Mouse (Mus musculus): Measurements from ENCODE around the gene Rbms3. TPM values are rescaled to one million over a fixed set of nuclear protein-coding genes. Genes with fewer than 3 reads are reported as not detected.

The Rbms3 gene
- polyA plus RNA-seq (2015; fragmentation: Nextera tagmentation; extraction: Ambion mirVana): 98.2 and 104 TPM in 2 replicates

GRCm38 (mm10) chr9:117629771-117630170 is at the start of gene Rbms3:
Gene Rbms3 (minus strand): TSS chr9:117629913.
- Histone ChIP-seq H3K9me3 (no peaks in the 10 kb centered on the region), H3K27me3 (no peaks in the 10 kb centered on the region), H3K4me1 (no peaks in the 10 kb centered on the region), H3K4me3 (no peak within 1 kb of the TSS), H3K4me2 (no peak within 1 kb of the TSS), H3K27ac (no peak within 1 kb of the TSS), H3K36me3 (no peaks in the 10 kb centered on the region), H3K9ac (no peak within 1 kb of the TSS)
- 80% methylated on average over 9 of the region's 9 CpGs for WGBS
- no peak for ATAC-seq (ENCODE audit: insufficient number of reproducible peaks, insufficient read depth, low FRiP score, low TSS enrichment, low read depth)

GRCm38 (mm10) chr9:117673311-117673710 is 43.6 kb upstream of the Rbms3 start:
- no peak overlapping the region for H3K27ac ChIP-seq
- 78% methylated on average over 5 of the region's 5 CpGs for WGBS
- no peak overlapping the region for H3K9ac ChIP-seq
- peaks cover 4% of the 10 kb centered on the region; the same call in 1 of the 2 replicates for H3K4me1 ChIP-seq
- H3K27me3 ChIP-seq: no peaks in the 10 kb centered on the region
- H3K9me3 ChIP-seq: 0 out of 2 replicates have a peak, but pooled peaks cover 4% of the 10 kb centered on the region
- ATAC-seq (ENCODE audit: insufficient number of reproducible peaks, insufficient read depth, low FRiP score, low TSS enrichment, low read depth): no peak
- H3K4me3 ChIP-seq: no peak overlapping the region
- H3K4me2 ChIP-seq: no peak overlapping the region
- no peaks in the 10 kb centered on the region for H3K36me3 ChIP-seq

GRCm38 (mm10) chr9:117654626-117655025 is 24.9 kb upstream of the Rbms3 start:
- no peaks in the 10 kb centered on the region for H3K4me1 ChIP-seq
- H3K4me2 ChIP-seq: no peak overlapping the region
- 57% methylated on average over 2 of the region's 2 CpGs for WGBS
- no peaks in the 10 kb centered on the region for H3K27me3 ChIP-seq
- no peak overlapping the region for H3K4me3 ChIP-seq
- no peak overlapping the region for H3K9ac ChIP-seq
- no peaks in the 10 kb centered on the region for H3K36me3 ChIP-seq
- no peak for ATAC-seq (ENCODE audit: insufficient number of reproducible peaks, insufficient read depth, low FRiP score, low TSS enrichment, low read depth)
- H3K9me3 ChIP-seq: no peaks in the 10 kb centered on the region
- H3K27ac ChIP-seq: no peak overlapping the region

GRCm38 (mm10) chr9:117653641-117654040 is 23.9 kb upstream of the Rbms3 start:
- no peaks in the 10 kb centered on the region for H3K36me3 ChIP-seq
- H3K4me2 ChIP-seq: no peak overlapping the region
- no peak overlapping the region for H3K9ac ChIP-seq
- no peak overlapping the region for H3K4me3 ChIP-seq
- WGBS: 54% methylated on average over 5 of the region's 5 CpGs
- H3K9me3 ChIP-seq: no peaks in the 10 kb centered on the region
- no peaks in the 10 kb centered on the region for H3K27me3 ChIP-seq
- ATAC-seq (ENCODE audit: insufficient number of reproducible peaks, insufficient read depth, low FRiP score, low TSS enrichment, low read depth): no peak
- no peak overlapping the region for H3K27ac ChIP-seq
- no peaks in the 10 kb centered on the region for H3K4me1 ChIP-seq

- no peaks in the 10 kb centered on the region for H3K27me3 ChIP-seq
- H3K36me3 ChIP-seq: no peaks in the 10 kb centered on the region
- no peak overlapping the region for H3K4me2 ChIP-seq
- no peak for ATAC-seq (ENCODE audit: insufficient number of reproducible peaks, insufficient read depth, low FRiP score, low TSS enrichment, low read depth)
- no peak overlapping the region for H3K9ac ChIP-seq
- H3K9me3 ChIP-seq: no peaks in the 10 kb centered on the region
- no peak overlapping the region for H3K4me3 ChIP-seq
- WGBS: 71% methylated on average over 2 of the region's 2 CpGs
- H3K4me1 ChIP-seq: 0 out of 2 replicates have a peak, but pooled peaks cover 2% of the 10 kb centered on the region
- no peak overlapping the region for H3K27ac ChIP-seq
Observed at GRCm38 (mm10) chr9:117646131-117646530, 16.4 kb upstream of the Rbms3 start.

GRCm38 (mm10) chr9:117641090-117641782 is 11.5 kb upstream of the Rbms3 start:
- no peaks in the 10 kb centered on the region for H3K36me3 ChIP-seq
- H3K4me3 ChIP-seq: no peak overlapping the region
- ATAC-seq (ENCODE audit: insufficient number of reproducible peaks, insufficient read depth, low FRiP score, low TSS enrichment, low read depth): no peak
- H3K9ac ChIP-seq: no peak overlapping the region
- H3K9me3 ChIP-seq: no peaks in the 10 kb centered on the region
- H3K4me1 ChIP-seq: 0 out of 2 replicates have a peak, but pooled peaks cover 2% of the 10 kb centered on the region
- no peak overlapping the region for H3K4me2 ChIP-seq
- 84% methylated on average over 4 of the region's 4 CpGs for WGBS
- H3K27ac ChIP-seq: no peak overlapping the region
- no peaks in the 10 kb centered on the region for H3K27me3 ChIP-seq

- no peak overlapping the region for H3K9ac ChIP-seq
- no peaks in the 10 kb centered on the region for H3K4me1 ChIP-seq
- no peak overlapping the region for H3K4me3 ChIP-seq
- no peaks in the 10 kb centered on the region for H3K36me3 ChIP-seq
- H3K27ac ChIP-seq: no peak overlapping the region
- H3K4me2 ChIP-seq: no peak overlapping the region
- ATAC-seq (ENCODE audit: insufficient number of reproducible peaks, insufficient read depth, low FRiP score, low TSS enrichment, low read depth): no peak
- H3K9me3 ChIP-seq: no peaks in the 10 kb centered on the region
- no peaks in the 10 kb centered on the region for H3K27me3 ChIP-seq
- WGBS: 76% methylated on average over 5 of the region's 5 CpGs
Observed at GRCm38 (mm10) chr9:117638623-117639185, 9.0 kb upstream of the Rbms3 start.

- no peaks in the 10 kb centered on the region for H3K4me1 ChIP-seq
Observed at GRCm38 (mm10) chr9:117636492-117636891, 6.8 kb upstream of the Rbms3 start.

GRCm38 (mm10) chr9:117627173-117627572 is 2.5 kb downstream of the Rbms3 start:
- H3K4me2 ChIP-seq: no peak overlapping the region
- H3K4me3 ChIP-seq: no peak overlapping the region
- H3K36me3 ChIP-seq: no peaks in the 10 kb centered on the region
- no peak overlapping the region for H3K9ac ChIP-seq
- H3K27ac ChIP-seq: no peak overlapping the region
- H3K9me3 ChIP-seq: no peaks in the 10 kb centered on the region
- no peaks in the 10 kb centered on the region for H3K27me3 ChIP-seq
- no peaks in the 10 kb centered on the region for H3K4me1 ChIP-seq
- ATAC-seq (ENCODE audit: insufficient number of reproducible peaks, insufficient read depth, low FRiP score, low TSS enrichment, low read depth): no peak

More at GRCm38 (mm10) chr9:117636492-117636891, 6.8 kb upstream of the Rbms3 start:
- Histone ChIP-seq H3K9me3 (no peaks in the 10 kb centered on the region), H3K4me3 (no peak overlapping the region), H3K4me2 (no peak overlapping the region), H3K27ac (no peak overlapping the region), H3K27me3 (no peaks in the 10 kb centered on the region), H3K9ac (no peak overlapping the region), H3K36me3 (no peaks in the 10 kb centered on the region)
- 75% methylated on average over 8 of the region's 8 CpGs for WGBS
- ATAC-seq (ENCODE audit: insufficient number of reproducible peaks, insufficient read depth, low FRiP score, low TSS enrichment, low read depth): no peak

- H3K4me3 ChIP-seq: no peak overlapping the region
- H3K9me3 ChIP-seq: no peaks in the 10 kb centered on the region
- H3K27ac ChIP-seq: no peak overlapping the region
- no peaks in the 10 kb centered on the region for H3K27me3 ChIP-seq
- ATAC-seq (ENCODE audit: insufficient number of reproducible peaks, insufficient read depth, low FRiP score, low TSS enrichment, low read depth): no peak
- no peaks in the 10 kb centered on the region for H3K36me3 ChIP-seq
- 76% methylated on average over 5 of the region's 5 CpGs for WGBS
- H3K4me2 ChIP-seq: no peak overlapping the region
- no peak overlapping the region for H3K9ac ChIP-seq
- H3K4me1 ChIP-seq: no peaks in the 10 kb centered on the region
Observed at GRCm38 (mm10) chr9:117600781-117601180, 28.9 kb downstream of the Rbms3 start.

GRCm38 (mm10) chr9:117599341-117599740 is 30.4 kb downstream of the Rbms3 start:
- H3K9ac ChIP-seq: no peak overlapping the region
- H3K4me2 ChIP-seq: no peak overlapping the region
- H3K4me3 ChIP-seq: no peak overlapping the region
- H3K36me3 ChIP-seq: no peaks in the 10 kb centered on the region
- 88% methylated on average over 9 of the region's 9 CpGs for WGBS
- H3K27me3 ChIP-seq: no peaks in the 10 kb centered on the region
- ATAC-seq (ENCODE audit: insufficient number of reproducible peaks, insufficient read depth, low FRiP score, low TSS enrichment, low read depth): no peak
- no peaks in the 10 kb centered on the region for H3K9me3 ChIP-seq
- no peaks in the 10 kb centered on the region for H3K4me1 ChIP-seq
- H3K27ac ChIP-seq: no peak overlapping the region

GRCm38 (mm10) chr9:117596162-117596561 is 33.6 kb downstream of the Rbms3 start:
- no peak overlapping the region for H3K4me2 ChIP-seq
- no peak overlapping the region for H3K9ac ChIP-seq
- no peaks in the 10 kb centered on the region for H3K36me3 ChIP-seq
- no peaks in the 10 kb centered on the region for H3K4me1 ChIP-seq
- no peak for ATAC-seq (ENCODE audit: insufficient number of reproducible peaks, insufficient read depth, low FRiP score, low TSS enrichment, low read depth)
- no peak overlapping the region for H3K4me3 ChIP-seq
- H3K9me3 ChIP-seq: no peaks in the 10 kb centered on the region
- H3K27me3 ChIP-seq: no peaks in the 10 kb centered on the region
- H3K27ac ChIP-seq: no peak overlapping the region
- WGBS: 62% methylated on average over 5 of the region's 5 CpGs
